Mouse (Mus musculus) retina, embryonic 14.5 days (tissue): ENCODE results near the gene Ntm.

ENCODE experiments used
- DNase-seq: peaks from one replicate; pipeline ENCODE4 v3.0.0-alpha.2; 2015; ENCODE audit warnings: low spot score

Gene Ntm

DNA sequence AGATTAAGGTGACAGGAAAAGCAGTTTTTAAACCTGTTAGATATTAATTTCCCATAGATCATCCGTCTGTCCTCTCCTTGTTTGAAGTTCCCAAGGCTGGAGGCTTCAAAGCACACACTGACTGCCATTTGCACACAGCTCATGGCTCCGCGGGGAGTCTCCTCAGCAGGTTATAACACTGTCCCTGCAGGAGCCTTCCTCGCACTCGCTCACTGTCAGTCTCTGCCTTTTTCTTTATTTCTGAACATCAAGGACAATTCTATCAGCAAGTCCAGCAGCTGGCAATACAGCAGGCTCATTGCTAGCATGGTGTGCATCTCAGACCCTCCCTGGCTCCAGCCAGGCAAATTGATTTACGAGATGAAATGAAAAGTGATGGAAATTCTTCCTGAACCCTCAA is 485.7 kb downstream of the Ntm start:
- DNase-seq: no peak

DNA sequence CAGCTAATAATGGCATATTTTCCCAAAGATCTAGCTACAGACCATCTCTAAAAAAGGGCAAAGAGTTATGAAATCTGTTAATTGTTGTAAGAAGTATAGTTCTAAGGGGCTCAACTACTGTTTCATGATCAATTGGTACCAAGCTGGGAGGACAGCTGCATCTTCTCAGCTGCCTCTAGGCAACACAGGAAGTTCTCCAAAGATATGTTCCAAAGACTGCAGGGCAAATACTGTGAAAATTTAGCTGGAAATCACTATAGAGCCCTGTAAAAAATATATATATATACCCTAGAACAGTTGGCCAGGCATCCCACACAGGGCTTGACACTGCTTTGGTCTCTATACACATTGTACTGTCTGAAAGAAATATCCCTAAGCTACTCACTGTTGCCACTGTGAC is 489.5 kb downstream of the Ntm start:
- DNase-seq: no peak

DNA sequence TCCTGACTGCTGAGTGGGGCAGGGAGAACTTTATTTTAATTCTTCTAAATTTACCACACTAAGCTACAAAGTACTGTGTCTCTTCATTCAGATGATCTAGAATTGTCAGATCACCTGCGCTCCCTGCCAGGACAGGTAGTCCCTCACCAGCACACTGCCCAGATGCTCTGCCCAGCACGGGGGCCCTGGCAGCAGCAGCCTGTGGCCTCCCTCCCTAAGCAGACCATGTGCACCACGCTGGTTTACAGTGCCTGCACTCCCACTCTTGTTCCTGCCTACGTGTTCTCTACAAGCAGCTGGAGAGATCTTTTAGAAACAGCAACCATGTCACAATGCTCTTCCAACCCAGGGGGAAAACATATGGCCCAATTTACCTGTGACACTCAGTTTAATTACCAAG is 490.7 kb downstream of the Ntm start:
- DNase-seq: no peak

DNA sequence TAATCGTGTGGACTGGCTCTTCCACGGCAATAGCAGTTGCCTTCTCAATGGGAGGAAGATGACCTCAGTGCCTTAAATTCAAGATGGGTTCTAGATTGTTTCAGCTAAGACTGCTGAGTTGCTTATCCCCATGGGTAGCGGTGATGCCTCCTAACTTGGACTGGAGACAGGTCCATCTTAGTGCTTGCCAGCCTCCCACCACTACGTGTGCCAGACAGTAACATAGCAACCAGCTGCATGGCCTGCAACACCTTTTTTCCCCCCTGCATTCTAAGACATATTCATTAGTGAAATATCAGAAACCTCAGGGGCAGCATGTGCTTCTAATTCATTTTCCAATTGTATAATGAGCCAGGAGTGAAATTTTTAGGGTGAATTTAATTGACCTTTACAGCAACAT is 498.2 kb downstream of the Ntm start:
- DNase-seq: no peak

DNA sequence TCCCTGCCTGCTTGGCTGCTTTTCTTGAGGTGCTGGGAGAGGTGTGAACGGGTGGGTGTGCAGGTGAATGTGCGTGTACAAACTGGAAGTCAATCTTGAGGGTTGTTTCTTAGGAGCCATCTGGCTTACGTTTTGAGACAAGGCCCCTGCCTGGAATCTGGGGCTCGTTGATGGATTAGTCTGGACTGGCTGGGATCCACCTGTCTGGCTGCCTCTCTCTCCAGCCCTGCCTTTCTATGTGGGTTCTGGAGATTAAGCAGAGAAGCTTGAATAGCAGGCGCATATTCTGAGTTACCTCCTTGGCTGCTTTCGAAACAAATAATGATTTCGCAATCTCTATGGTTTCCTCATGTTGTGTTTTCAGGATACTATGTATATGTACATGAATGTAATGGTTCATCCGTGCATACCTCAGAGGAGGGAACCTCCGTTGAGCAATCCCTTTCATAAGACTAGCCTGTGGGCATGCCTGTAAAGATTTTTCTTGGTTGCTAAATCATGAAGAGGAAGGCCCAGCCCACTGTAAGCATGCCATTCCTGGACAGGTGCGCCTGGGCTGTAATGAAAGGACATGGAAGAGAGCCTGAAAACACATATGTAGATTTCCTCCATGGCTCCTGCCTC is 499.9 kb downstream of the Ntm start:
- no peak for DNase-seq

DNA sequence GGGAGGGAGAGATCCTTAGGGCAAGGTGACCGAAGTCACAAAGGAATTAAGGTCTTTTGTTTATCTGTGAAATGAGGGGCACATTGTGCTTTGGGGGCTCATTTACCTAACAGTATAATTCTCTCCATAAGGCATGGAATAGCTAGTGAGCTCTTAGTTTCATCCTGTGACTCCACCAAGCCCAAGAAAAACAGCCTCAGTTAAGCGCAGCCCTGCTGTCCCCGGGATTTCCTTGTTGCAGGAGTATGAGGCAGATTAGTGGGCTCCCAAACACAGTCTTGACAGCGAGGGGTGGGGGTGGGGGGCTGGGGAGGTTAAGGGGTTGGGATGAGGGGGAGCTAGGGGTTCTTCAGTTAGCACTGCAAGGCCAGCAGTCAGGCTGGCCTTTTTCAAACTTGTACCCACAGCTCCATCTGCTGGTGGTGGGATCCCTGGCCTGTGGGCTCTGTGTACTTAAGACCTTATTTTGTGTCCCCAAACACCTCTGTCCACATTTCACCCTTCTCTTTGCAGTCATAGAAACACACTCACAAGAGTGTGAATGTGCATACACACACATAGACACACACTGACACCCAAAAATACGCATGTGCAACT is 504.9 kb downstream of the Ntm start:
- DNase-seq: peak; percentile 91

DNA sequence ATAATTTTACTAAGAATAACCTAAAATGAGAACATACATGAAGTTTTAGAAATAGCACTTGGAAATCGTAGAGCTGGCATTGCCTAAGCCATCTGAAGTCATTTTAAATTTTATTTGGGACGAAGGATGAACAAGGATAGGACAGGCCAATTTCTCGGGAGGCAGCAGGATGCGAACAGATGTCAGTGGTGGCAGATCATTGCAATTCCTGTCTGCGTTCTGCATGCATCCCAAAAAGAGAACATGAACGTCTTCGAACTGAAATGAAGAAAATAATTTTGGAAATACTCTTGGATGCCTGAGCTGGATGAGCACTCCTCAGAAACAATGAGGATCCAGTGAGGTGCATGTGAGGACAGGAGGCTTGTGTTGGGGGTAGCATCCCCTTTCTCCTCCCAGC is 506.9 kb downstream of the Ntm start:
- no peak for DNase-seq

DNA sequence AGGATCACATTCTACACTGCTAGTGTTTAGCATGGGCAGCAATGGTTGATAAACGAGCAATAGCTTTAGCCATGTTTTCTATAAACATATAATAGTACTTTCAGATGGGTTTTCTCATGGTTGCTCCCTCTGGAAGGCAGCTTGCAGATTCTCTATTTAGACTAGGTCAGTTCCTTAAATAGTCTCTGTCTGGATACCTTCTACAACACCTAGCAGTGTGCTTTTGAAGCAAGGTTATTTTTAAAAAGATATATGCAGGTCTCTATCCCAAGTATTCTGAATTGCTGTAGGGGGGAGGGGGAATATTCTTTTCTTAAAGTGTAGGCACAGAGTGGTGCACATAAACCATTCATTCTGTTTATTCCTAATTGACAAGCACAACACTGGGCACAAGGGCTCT is 511.7 kb downstream of the Ntm start:
- DNase-seq: no peak

DNA sequence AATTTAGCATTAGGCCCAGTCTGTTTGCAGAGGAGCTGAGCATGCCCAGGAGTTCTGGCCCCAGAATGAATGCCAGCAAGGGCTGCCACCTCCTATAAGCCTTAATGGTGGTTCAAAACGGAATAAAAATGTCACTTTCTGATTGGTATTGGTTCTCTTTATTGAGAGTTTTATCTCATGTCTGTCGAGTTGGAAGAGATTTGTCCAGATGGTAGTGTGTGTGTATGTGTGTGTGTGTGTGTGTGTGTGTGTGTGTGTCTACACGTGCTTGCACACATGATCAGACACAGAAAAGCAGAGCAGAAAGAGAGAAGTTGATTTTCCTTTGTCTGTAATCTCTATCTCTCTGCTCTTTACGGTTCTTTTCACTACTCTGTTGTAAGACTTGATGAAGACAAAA is 518.9 kb downstream of the Ntm start:
- no peak for DNase-seq

DNA sequence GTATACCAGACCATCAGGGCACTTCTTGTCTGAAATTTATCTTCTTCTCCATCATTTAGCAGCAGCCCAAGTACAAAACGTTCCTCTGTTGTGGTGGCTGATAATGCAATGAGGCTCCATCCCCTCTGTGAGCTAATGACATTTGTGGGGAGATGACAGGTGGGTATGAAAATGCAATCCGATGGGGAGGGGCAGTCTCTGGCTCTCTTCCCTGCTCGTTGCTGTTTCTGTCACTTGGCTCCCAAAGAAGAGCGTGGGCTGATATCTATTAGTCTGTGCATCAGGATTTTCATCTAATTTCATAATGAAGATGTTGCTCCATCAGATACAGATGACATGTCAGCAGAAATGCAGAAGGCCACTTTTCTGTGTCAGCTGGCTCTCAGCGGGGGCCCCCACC is 523.5 kb downstream of the Ntm start:
- no peak for DNase-seq

DNA sequence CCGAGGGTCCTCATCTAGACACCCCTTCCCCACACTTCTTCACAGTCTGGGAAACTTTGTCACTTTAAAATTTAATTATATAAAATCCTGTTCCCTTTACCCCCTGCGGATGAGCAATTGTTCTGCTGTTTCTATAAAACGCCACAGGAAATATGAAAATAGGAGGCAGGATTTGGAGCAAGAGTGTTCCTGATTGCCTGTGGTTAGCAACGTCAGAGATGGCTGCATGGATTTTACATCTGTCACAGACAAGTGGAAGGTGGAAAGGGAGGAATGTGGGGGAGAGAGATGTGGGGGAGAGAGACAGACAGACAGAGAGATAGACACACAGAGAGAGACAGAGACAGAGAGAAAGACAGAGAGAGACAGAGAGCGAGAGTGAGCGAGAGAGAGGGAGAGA is 528.3 kb downstream of the Ntm start:
- DNase-seq: no peak

DNA sequence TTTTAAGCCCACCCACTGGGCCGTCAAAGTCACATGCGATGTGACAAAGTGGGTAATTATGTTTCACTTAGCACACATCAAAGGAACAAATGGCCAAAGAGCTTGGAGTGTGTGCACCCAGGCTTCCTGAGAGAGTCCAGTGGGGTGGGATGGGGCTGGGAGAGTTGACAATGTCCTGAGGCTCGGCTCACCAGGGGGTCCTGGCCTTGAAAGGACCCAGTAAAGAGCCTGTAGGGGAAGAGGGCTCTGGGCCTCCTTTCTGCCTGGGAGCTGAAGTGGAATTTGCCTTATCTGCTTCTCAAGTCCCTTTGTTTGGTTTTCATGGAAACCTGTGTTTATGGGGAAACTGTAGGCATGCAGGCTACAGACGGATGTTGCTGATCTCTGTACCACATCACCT is 529.0 kb downstream of the Ntm start:
- DNase-seq: peak; percentile 60

DNA sequence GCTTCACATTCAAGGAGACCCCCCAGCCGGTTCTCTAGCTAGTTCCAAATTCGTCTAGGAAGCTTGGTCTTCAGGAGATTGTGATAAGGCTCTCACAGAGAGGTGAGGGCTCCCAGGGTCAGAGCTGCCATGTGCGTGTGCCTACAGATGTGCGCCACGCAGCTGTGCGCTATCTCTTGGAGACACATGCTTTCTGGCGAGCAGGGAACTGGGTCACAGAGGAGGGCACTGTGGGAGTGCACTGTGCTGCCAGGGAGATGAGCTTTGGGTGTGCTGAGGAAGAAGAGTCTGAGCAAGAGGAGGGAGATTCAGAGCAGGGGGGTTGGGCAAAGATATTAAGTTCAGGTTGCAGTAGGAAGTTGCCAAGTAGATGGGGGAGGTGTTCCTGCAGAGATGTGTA is 529.8 kb downstream of the Ntm start:
- peak; percentile 49 for DNase-seq

DNA sequence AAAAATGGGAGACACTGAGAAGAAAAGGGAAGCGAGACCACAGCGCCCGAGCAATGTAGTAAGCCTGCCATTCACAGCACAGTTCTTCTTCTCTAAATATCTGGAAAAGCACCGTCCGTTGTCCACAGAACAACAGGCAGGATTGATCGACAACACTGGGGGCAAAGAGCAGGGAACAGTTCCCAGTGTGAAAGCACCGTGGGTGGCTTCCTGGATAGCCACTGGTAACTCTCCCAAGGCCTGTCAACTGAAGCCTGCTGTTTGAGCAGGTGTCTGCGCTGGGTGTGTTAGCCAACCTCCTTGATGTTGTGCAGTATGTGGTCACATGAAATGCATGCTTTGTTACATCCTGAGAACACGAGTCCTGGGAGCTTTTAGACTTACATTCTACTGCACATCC is 531.4 kb downstream of the Ntm start:
- no peak for DNase-seq

DNA sequence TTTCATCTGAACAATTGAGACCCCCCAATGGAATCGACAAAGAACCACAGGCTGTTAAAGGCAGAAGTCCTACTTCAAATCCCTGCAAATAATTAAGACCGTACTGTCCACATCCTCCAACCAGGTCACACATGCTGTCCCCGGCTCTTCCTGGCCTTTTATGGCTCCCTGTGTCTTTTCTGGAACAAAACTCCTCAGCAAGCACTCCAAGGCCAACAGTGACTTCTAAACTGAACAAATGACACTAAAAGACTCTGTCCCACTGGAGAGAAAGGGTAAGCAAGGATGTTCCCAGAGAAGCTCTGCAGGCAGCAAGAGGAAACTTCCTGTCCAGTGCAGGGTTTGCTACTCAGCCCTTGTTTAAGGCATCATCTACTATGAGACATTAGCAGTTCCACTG is 532.8 kb downstream of the Ntm start:
- DNase-seq: no peak

DNA sequence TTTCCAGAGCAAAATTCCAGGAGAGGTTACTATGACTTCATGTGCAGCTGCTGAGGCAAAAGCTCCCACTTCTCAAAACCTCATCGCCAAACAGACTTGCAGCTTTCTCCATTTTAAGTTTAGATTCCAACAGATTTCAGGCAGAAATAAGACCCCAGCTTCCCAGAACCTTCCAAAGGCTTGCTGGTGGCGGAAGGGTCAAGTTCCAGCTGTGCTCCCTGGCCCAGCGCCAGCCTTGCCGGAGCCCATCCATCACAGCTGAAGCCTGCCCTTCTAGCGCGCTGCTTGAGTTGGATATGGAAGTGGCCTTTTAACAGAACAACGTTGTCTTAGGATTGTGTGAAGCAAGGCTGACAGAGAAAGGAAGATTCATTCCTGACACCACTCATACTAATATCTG is 534.6 kb downstream of the Ntm start:
- peak; percentile 64 for DNase-seq

DNA sequence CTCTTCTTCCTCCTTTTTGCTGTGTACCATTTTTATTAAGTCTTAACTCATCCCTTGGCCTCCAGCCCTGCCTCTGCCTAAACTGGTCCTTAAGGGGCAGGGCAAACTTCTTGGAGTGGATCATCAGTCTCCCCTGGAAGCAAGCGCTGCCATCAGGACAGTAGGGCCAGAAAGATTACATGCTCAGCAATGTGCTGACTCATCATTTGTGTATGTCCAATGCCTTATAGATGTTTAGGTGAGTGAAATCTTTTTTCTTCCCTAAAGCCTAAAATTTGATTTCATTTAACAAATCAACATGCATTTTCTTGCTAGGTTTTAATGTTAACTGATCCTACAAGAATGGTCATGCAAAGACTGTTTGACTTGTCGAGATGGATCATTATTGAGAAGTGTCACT is 536.7 kb downstream of the Ntm start:
- no peak for DNase-seq

DNA sequence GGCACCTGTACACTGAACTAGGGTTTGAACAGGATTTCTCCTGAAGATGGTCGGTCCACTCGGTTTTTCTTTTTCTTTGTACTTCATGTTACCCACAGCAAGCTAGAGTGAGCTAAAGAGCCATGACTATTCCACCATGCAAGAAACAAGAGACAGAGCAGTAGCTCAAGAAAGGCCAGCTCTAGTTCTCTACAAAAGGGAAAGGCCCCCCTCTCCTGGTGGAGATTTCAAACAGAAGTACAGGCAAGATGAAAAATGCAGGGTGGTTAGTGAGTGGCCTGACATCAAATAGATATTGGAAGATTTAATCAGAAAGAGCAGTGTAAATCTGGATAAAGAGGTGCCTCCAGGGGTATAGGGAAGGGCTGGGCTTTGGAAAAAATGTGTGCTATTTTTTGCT is 547.4 kb downstream of the Ntm start:
- no peak for DNase-seq

DNA sequence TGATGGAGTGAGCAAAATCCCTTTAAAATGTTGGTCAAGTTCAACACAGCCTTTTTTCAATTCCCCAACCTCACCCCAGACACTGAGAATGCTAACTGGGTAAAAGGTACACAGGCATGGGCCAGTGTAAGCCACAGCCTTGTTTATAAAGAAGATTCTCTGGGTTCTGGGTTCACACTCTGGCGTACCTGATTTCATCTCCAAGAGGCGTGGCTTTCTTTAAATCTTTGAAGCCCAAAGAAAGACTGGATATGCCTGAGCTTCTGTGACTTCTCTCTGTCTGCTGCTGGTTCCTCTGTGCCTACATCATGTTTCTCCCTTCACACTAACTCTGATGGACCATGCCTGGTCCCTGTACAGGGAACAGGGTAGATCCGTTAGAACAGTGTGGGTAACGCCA is 549.8 kb downstream of the Ntm start:
- DNase-seq: no peak

DNA sequence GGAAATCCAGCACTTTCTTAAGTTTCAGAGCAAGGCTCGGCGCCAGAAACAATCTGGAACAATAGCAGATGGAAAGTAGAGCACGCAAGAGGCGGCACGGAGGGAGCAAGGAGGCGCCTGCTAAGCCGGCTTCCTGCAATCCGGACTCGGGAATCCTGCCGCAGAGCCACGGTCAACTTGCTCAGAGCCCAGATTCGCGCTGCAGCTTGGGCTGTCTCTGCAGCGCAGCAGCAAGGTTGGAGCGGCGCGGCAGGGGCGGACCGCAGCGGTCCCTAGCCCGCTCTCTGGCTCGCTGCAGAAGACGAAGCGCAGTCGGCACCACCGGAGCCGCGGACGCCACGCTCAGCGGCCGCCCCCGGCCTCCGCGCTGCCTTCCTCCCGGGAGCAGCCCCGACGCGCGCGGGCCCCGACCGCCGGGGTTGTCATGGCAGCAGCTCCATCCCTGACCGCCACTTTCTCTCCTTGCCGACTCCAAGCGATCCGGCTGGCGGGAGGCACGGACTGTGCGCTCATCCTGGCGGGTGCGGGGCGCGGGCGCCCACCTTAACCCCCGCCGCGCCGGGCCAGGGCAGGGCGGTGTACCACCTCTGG is 550.7 kb downstream of the Ntm start:
- DNase-seq: peak; percentile 76

DNA sequence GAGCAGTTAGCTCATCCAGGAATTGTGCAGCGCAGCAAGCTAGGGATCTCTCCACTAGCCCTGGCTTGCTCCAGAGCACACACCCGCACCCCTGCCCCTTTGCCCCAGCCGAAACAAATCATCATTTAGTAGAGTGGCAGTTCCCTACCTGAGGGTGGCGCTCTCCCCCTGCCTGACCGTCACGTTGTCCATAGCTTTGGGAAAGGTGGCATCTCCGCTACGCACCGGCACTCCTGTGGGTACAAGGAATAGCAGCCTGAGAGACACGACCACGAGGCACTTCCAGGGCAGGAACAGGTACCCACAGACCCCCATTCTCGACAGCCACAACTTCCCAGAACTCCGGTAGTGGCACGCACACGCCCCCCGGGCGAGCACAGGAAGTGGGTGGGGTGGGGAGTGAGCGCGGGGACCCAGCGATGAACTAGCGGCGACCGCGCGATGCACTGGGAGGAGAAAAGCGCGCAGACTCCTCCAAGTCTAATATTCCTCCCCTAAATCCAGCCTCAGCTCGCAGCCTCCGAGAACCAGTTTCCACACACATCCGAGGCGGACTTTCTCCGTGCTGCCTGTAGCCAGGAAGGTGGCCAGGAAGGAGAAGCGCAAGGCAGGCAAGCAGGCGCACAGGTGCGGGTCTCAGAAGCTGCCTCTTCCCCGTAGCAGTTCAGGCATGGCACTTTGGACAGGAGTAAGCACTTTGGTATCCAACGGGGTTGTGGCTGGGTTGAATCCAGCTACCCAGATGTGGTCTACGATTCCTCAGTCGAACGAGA is 551.3 kb downstream of the Ntm start:
- DNase-seq: peak; percentile 83

DNA sequence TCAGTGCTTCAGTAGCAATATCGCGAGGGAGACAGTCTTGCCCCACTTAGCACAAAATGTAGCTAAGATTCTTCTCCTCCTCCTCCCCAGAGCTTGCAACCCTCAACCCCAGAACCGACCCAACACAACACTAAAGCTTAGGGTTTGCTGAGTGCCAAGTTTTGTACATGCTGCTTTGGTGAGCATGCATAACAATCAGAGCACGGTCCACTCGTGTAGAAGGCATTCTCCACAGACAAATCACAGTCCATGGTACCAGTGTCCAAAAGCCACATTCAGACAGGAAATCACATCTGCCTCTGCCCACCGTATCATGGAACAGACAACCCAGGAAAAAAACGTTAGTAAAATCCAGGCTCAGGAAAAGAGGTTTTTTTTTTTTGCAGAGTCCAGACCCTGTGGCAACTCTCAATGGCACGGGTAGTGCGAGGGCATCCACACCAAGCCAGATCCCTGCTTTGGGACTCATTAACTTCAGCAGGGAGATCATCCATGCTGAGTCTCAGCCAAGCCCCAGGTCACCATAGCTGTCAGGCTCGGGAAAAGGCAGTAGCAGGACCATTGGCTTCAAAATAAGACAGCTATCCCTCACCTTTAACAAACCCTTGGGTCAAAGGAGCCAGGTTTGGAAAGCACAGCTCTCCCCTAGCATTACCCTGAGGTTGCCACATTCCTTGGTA is 552.1 kb downstream of the Ntm start:
- no peak for DNase-seq

DNA sequence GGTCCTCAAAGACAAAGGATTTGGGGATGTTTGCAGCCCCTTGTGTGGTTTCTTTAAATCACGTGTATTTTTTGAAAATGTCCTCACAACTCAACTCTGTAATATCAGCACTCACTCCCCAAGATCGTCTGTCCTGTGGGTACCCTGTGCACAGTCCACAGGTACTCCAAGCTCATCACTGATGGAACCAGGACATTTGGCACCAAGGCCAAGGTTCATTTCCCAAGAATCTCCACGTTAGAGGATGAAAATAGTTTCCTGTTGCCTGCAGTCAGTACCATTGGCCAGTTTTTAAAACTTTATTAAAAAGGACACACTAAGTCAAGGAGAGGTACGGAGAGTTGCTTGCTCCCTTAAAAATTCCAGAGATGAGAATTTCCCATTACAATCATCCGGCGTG is 552.7 kb downstream of the Ntm start:
- no peak for DNase-seq
